Mouse (Mus musculus): Measurements from ENCODE around the gene Gm11037. TPM values are rescaled to one million over a fixed set of nuclear protein-coding genes. Genes with fewer than 3 reads are reported as not detected.

Gm11037 gene
- total RNA-seq, 4 experiments from 2014 or later: not detected

- no peak for DNase-seq (ENCODE audit: low spot score in 2 of 2)
Measured at GRCm38 (mm10) chr2:131148353-131149253, 15.3 kb downstream of the Gm11037 start.

- no peak for DNase-seq (ENCODE audit: low spot score in 2 of 2)
Measured at GRCm38 (mm10) chr2:131149254-131149578, 15.9 kb downstream of the Gm11037 start.

- no peak for DNase-seq (ENCODE audit: low spot score in 2 of 2)
Measured at GRCm38 (mm10) chr2:131152166-131152730, 19.0 kb downstream of the Gm11037 start.

- no peak for DNase-seq (ENCODE audit: low spot score in 2 of 2)
Measured at GRCm38 (mm10) chr2:131154036-131154435, 20.7 kb downstream of the Gm11037 start.

- no peak for DNase-seq (ENCODE audit: low spot score in 2 of 2)
Measured at GRCm38 (mm10) chr2:131156987-131157386, 23.7 kb downstream of the Gm11037 start.

GRCm38 (mm10) chr2:131159491-131159910, 26.2 kb downstream of the Gm11037 start:
- DNase-seq (ENCODE audit: low spot score in 2 of 2): no peak

GRCm38 (mm10) chr2:131159938-131160581, 26.8 kb downstream of the Gm11037 start, which contains the start of gene 1700037H04Rik:
1700037H04Rik (minus strand) TSS chr2:131160081.
- DNase-seq (ENCODE audit: low spot score in 2 of 2): peak; percentile 94 to 96

GRCm38 (mm10) chr2:131160671-131161111, 27.4 kb downstream of the Gm11037 start:
- DNase-seq (ENCODE audit: low spot score in 2 of 2): no peak

- no peak for DNase-seq (ENCODE audit: low spot score in 2 of 2)
Measured at GRCm38 (mm10) chr2:131163924-131164323, 30.6 kb downstream of the Gm11037 start.

- DNase-seq (ENCODE audit: low spot score in 2 of 2): no peak
Measured at GRCm38 (mm10) chr2:131166172-131166571, 32.9 kb downstream of the Gm11037 start.

GRCm38 (mm10) chr2:131167984-131168383, 34.7 kb downstream of the Gm11037 start:
- DNase-seq (ENCODE audit: low spot score in 2 of 2): no peak

GRCm38 (mm10) chr2:131168914-131169313, 35.6 kb downstream of the Gm11037 start:
- no peak for DNase-seq (ENCODE audit: low spot score in 2 of 2)

GRCm38 (mm10) chr2:131170936-131171335, 37.6 kb downstream of the Gm11037 start:
- no peak for DNase-seq (ENCODE audit: low spot score in 2 of 2)

GRCm38 (mm10) chr2:131171401-131172104, 38.3 kb downstream of the Gm11037 start:
- DNase-seq (ENCODE audit: low spot score in 2 of 2): peak; percentile 71 to 73

- DNase-seq (ENCODE audit: low spot score in 2 of 2): no peak
Measured at GRCm38 (mm10) chr2:131172322-131172721, 39.0 kb downstream of the Gm11037 start.

GRCm38 (mm10) chr2:131174700-131175099, 41.4 kb downstream of the Gm11037 start:
- DNase-seq (ENCODE audit: low spot score in 2 of 2): peak; percentile 69 to 72

GRCm38 (mm10) chr2:131175286-131175944, 42.1 kb downstream of the Gm11037 start:
- no peak for DNase-seq (ENCODE audit: low spot score in 2 of 2)

- DNase-seq (ENCODE audit: low spot score in 2 of 2): no peak
Measured at GRCm38 (mm10) chr2:131175945-131176309, 42.6 kb downstream of the Gm11037 start.

GRCm38 (mm10) chr2:131176491-131176890, 43.2 kb downstream of the Gm11037 start:
- no peak for DNase-seq (ENCODE audit: low spot score in 2 of 2)

GRCm38 (mm10) chr2:131177932-131178331, 44.6 kb downstream of the Gm11037 start:
- DNase-seq (ENCODE audit: low spot score in 2 of 2): no peak

GRCm38 (mm10) chr2:131178828-131179245, 45.5 kb downstream of the Gm11037 start:
- DNase-seq (ENCODE audit: low spot score in 2 of 2): no peak
